Mouse (Mus musculus) spleen, adult 2 months (tissue): ENCODE results near the gene Tgfbrap1.

Experiments
- CTCF ChIP-seq: fragments of 200-500 bp; IDR thresholded peaks from 2 replicates; pipeline ENCODE4 v1.5.1; 2011; ENCODE audit warnings: mild to moderate bottlenecking, inconsistent platforms; ENCODE audit not compliant: insufficient read depth, insufficient read length, insufficient replicate concordance; ENCODE audit errors: extremely low read depth
- POLR2A ChIP-seq: fragments of 200-500 bp; IDR thresholded peaks from 2 replicates; pipeline ENCODE4 v1.6.1; 2011; ENCODE audit warnings: low read depth, low read length, inconsistent platforms

DNA sequence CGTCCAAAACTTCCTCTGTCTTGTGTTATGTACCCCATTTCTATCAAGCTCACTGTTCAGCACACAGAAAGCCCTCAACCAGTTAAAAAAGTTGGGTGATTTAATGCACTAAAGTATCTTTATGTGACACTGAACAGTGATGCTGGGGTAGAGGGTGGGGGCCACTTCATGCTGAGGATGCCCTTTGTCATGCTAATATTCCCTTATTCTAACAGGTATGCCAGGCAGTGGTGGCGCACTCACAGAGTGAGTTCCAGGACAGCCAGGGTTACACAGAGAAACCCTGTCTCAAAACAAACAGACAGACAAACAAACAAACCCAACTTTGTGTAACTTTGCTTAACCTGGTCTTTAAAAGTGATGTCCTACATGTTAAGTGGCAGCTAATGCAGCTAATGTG lies 4.2 kb downstream of the Tgfbrap1 start:
- TF ChIP-seq POLR2A = no peak
- TF ChIP-seq CTCF = no peak
